Mouse (Mus musculus) thymus, adult 2 months (tissue): ENCODE measurements at regions not wholly inside any gene's neighbourhood (a gene's known extent, or its start where the extent isn't known, plus 50 kb on each side); places are given as distances from the start of the nearest gene placed in this dataset.

Experiments used
- DNase-seq: peaks from one replicate; pipeline ENCODE4 v3.0.0; 2021
- H3K27ac ChIP-seq: fragments of 200-500 bp; 2 replicates; pipeline ENCODE4 v1.5.1; 2012; ENCODE audit warnings: low read length, control low read depth; ENCODE audit not compliant: control insufficient read depth, insufficient read depth
- H3K27me3 ChIP-seq: fragments of 200-500 bp; 2 replicates; pipeline ENCODE4 v1.6.1; 2012; ENCODE audit warnings: mild to moderate bottlenecking, low read length, moderate library complexity, mixed read lengths; ENCODE audit not compliant: control insufficient read depth, insufficient read depth
- H3K36me3 ChIP-seq: fragments of 200-500 bp; 2 replicates; pipeline ENCODE4 v1.6.1; 2012; ENCODE audit warnings: mild to moderate bottlenecking, low read length, moderate library complexity; ENCODE audit not compliant: control insufficient read depth, insufficient read depth
- H3K4me1 ChIP-seq: fragments of 200-500 bp; replicated peaks from 2 replicates; pipeline ENCODE4 v1.6.1; 2012; ENCODE audit warnings: low read length; ENCODE audit not compliant: control insufficient read depth, insufficient read depth
- H3K4me3 ChIP-seq: fragments of 200-500 bp; 2 replicates; pipeline ENCODE4 v1.5.1; 2012; ENCODE audit warnings: mild to moderate bottlenecking, low read length, control low read depth, moderate library complexity; ENCODE audit not compliant: control insufficient read depth, insufficient read depth
- CTCF ChIP-seq: fragments of 200-500 bp; IDR thresholded peaks from 2 replicates; pipeline ENCODE4 v1.5.1; 2012; ENCODE audit warnings: mild to moderate bottlenecking, control low read depth, low read length, moderate library complexity, borderline replicate concordance; ENCODE audit not compliant: control insufficient read depth, poor library complexity, insufficient read depth; ENCODE audit errors: extremely low read depth
- POLR2A ChIP-seq: fragments of 200-500 bp; IDR thresholded peaks from 2 replicates; pipeline ENCODE4 v1.6.1; 2012; ENCODE audit warnings: mild to moderate bottlenecking, low read length, control low read depth, moderate library complexity; ENCODE audit not compliant: control insufficient read depth, poor library complexity, insufficient read depth; ENCODE audit errors: extremely low read depth
- WGBS: fragments of 180-500 bp; shearing (Covaris S2); methylation state at CpG from one replicate; pipeline ENCODE4 v1.1.7; 2018; 5-methylcytosine and 5-hydroxymethylcytosine counted together

DNA sequence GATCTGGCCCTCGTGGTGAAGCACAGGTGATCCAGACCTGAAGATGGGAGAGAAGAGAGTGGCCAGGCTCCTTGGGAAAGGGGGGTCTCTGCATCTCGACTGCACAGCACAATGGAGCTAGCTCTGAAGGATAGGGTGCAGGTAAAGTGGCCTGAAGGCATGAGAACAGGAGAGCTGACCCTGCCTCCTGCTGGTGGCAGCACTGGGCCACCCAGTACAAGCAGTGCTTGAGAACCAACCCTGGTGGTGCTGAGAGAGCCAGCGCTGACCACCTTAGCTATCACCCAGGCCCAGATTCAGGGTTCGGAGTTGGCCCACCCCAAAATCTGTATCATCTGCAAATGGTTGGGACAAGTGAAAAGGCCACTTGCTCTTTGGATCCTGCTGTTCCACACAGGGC lies 66.2 kb downstream of the A730009L09Rik start:
- Histone ChIP-seq H3K4me1 (peaks cover 16% of the 10 kb centered on the region), H3K36me3 (no peaks in the 10 kb centered on the region), H3K27ac (no peak overlapping the region), H3K4me3 (no peak overlapping the region), H3K27me3 (no peaks in the 10 kb centered on the region)
- WGBS = 96% methylated on average over 4 of the region's 4 CpGs
- TF ChIP-seq CTCF = peak; percentile 27; the same call in 1 of the 2 replicates
- no peak for TF ChIP-seq POLR2A
- peak; percentile 24 for DNase-seq

DNA sequence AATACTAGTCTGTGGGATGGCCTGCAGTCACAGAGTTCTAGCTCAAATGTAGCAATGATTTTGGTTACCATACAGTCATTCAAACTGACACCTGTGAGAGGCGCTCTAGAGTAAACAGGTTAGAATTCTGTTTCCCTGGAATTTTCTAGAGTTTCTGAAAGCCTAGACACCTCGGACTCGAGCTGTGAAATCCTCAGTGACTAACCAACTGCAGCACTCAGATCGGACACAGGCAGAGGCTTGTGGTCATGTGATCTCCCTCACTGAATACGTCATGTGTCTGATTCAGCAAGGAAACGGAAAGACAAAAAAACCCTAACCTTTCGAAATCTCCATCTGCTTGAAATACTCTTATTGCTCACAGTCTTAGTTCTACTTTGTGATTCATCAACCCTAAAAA lies 68.4 kb downstream of the A730009L09Rik start:
- WGBS = 10% methylated on average over 7 of the region's 7 CpGs
- DNase-seq = peak; percentile 63
- H3K27me3 ChIP-seq = no peaks in the 10 kb centered on the region
- H3K4me3 ChIP-seq = peak overlapping the region; percentile 74
- peak overlapping the region; percentile 99 for H3K27ac ChIP-seq
- TF ChIP-seq CTCF = no peak
- TF ChIP-seq POLR2A = no peak
- H3K36me3 ChIP-seq = no peaks in the 10 kb centered on the region
- peaks cover 16% of the 10 kb centered on the region for H3K4me1 ChIP-seq

- Histone ChIP-seq H3K27ac (peak overlapping the region; percentile 99), H3K4me3 (peak overlapping the region; percentile 74), H3K36me3 (no peaks in the 10 kb centered on the region), H3K27me3 (no peaks in the 10 kb centered on the region), H3K4me1 (peaks cover 16% of the 10 kb centered on the region)
- TF ChIP-seq POLR2A (no peak), CTCF (no peak)
- DNase-seq = peak; percentile 63
- WGBS = 5% methylated on average over 19 of the region's 19 CpGs
Observed at GRCm38 (mm10) chr16:84583773-84584229, 68.9 kb downstream of the A730009L09Rik start.

GRCm38 (mm10) chr16:84584724-84585399 lies 69.9 kb downstream of the A730009L09Rik start:
- Histone ChIP-seq H3K4me3 (no peak overlapping the region), H3K27ac (peak overlapping the region; percentile 59), H3K27me3 (no peaks in the 10 kb centered on the region), H3K4me1 (peaks cover 14% of the 10 kb centered on the region), H3K36me3 (no peaks in the 10 kb centered on the region)
- TF ChIP-seq POLR2A = no peak
- TF ChIP-seq CTCF = no peak
- DNase-seq = peak; percentile 16
- 48% methylated on average over 14 of the region's 14 CpGs for WGBS

DNA sequence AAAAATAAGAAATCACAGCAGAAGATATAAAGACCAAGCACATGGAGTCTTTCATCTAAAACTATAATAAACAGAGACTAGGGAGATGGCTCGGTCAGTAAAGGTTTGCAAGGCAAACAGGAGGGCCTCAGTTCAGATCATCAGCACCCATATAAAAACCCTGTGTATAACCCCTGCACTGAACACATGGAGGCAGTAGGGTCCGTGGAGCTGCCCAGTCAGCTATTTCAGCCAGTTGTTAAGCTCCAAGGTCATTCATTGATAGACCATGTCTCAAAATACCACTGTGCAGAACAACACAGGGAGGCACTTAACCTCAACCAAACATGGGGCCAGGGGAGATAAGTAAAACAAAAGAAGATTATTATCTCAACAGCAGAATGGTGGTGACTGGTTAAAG lies 78.1 kb downstream of the A730009L09Rik start:
- no peaks in the 10 kb centered on the region for H3K27me3 ChIP-seq
- H3K4me1 ChIP-seq = no peaks in the 10 kb centered on the region
- H3K27ac ChIP-seq = no peak overlapping the region
- 88% methylated on average over 2 of the region's 2 CpGs for WGBS
- DNase-seq = no peak
- no peak overlapping the region for H3K4me3 ChIP-seq
- H3K36me3 ChIP-seq = no peaks in the 10 kb centered on the region
- no peak for TF ChIP-seq CTCF
- TF ChIP-seq POLR2A = no peak

GRCm38 (mm10) chr16:84602969-84603368 lies 88.0 kb downstream of the A730009L09Rik start:
- no peak overlapping the region for H3K27ac ChIP-seq
- H3K36me3 ChIP-seq = no peaks in the 10 kb centered on the region
- TF ChIP-seq CTCF = no peak
- no peak for TF ChIP-seq POLR2A
- H3K27me3 ChIP-seq = no peaks in the 10 kb centered on the region
- H3K4me1 ChIP-seq = no peaks in the 10 kb centered on the region
- DNase-seq = no peak
- WGBS = 83% methylated on average over 8 of the region's 8 CpGs
- H3K4me3 ChIP-seq = no peak overlapping the region

DNA sequence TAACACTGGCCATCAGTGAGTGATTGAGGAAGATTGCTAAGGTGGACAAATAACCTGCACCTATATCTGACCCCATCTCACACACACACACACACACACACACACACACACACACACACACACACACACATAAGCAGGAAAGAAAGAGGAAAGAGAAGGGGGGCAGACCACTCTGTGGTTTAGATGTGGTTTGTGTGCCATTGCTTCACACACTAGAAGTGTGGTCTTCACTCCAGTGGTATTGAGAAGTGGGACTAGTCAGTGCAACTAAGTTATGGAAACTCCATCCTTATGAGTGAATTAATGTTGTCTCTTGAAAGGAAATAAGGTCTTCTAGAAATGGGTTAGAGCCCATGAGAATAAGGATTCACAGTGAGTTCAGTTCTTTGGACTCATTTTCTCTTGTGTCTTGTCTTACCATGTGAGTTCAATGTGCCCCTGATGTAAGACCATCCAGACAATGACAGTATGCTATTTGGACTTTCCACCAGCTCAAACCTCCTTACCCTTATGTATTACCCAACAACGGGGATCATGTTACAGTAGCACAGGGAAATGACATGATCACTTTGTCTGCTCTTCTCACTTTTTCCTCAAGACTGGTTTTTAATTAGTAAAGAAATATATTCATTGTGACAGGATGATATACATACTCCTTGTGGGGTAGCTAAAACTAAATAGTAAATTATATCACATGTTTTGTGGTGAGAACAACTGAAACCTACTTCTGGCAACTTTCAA lies 88.7 kb downstream of the A730009L09Rik start:
- TF ChIP-seq POLR2A (no peak), CTCF (no peak)
- no peaks in the 10 kb centered on the region for H3K36me3 ChIP-seq
- DNase-seq = no peak
- H3K27ac ChIP-seq = no peak overlapping the region
- WGBS = 98% methylated on average over 1 of the region's 1 CpGs
- H3K27me3 ChIP-seq = no peaks in the 10 kb centered on the region
- H3K4me1 ChIP-seq = no peaks in the 10 kb centered on the region
- no peak overlapping the region for H3K4me3 ChIP-seq
